Comparison of ENCODE assay signal across 13 mouse cellular contexts in the genomic region with DNA sequence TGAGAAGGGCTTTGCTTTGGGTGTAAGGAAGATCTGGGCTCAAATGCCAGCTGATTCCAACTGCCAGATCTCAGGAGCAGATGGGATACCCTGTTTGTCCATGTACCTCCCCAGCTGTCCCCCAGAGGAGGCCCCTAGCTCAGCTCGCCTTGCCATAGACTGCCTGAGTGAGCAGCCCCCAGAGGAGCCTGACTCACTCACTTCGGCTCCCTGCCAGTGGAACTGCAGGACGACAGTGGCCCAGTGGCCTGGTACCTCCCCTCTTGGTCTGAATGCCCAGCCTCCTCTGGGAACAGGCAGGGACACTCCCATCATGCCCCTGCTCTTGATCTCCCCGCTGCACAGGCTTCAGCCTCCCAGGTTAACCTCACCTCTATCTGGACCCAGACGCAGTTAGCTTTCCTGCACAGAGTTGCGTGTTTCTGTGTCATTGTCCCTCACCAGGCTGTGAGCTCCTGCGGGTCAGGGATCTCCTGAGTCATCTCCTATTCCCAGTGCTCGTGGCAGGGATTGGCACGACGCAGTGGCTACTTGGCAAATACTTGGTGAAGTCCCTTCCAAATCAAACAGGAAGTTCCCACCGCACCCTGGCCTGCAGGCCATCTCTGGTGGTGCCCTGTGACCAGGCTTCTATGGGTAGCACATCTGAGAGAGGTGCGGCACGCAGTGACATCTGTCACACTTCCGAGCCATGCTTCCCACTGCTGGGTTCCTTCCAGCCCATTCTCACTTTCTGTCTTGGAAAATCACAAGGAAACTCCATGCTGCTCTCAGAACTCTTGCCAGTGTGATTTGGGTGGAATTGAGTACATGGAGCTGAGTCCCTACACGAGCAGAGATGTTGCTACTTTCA. TPM values are rescaled to one million over a fixed set of nuclear protein-coding genes. Genes with fewer than 3 reads are reported as not detected.
DNase-seq lines count a peak whose midpoint lies in the region; ATAC-seq and TF ChIP-seq lines count a peak whose summit lies in the region.
"Had no signal": no experiment of that assay in that cellular context is flagged by ENCODE, and none has a peak within 500 bp of the region (broad histone marks: within the 10 kb centered on the region; RNA-seq: fewer than 3 reads in every experiment).

No protein-coding gene starts in this region.

- no peak for TF ChIP-seq EP300 in liver, postnatal 0 days (IDR thresholded peaks at IDR 0.05; ENCODE audit: low read depth)

- no peak overlapping the region for H3K4me3 ChIP-seq in hindbrain, postnatal 0 days (ENCODE audit: low read length)
- no peak overlapping the region for H3K4me3 ChIP-seq in liver, postnatal 0 days (ENCODE audit: low read depth, low read length)
- H3K4me3 ChIP-seq: limb, embryonic 15.5 days; neural tube, embryonic 12.5 days had no signal

- no peak for TF ChIP-seq CTCF in hindbrain, postnatal 0 days (IDR thresholded peaks at IDR 0.05; ENCODE audit: low read depth)
- TF ChIP-seq CTCF in liver, postnatal 0 days (IDR thresholded peaks at IDR 0.05; ENCODE audit: low read depth): no peak

- no peak overlapping the region for H3K9ac ChIP-seq in hindbrain, postnatal 0 days (replicated peaks; ENCODE audit: low read length)
- H3K9ac ChIP-seq in liver, postnatal 0 days (replicated peaks): no peak overlapping the region
- H3K9ac ChIP-seq: limb, embryonic 15.5 days; neural tube, embryonic 12.5 days had no signal

- no peaks in the 10 kb centered on the region for H3K9me3 ChIP-seq in hindbrain, postnatal 0 days (ENCODE audit: low read length)
- H3K9me3 ChIP-seq in liver, postnatal 0 days (ENCODE audit: low read length): no peaks in the 10 kb centered on the region
- H3K9me3 ChIP-seq: limb, embryonic 15.5 days; neural tube, embryonic 12.5 days had no signal

- no peaks in the 10 kb centered on the region for H3K27me3 ChIP-seq in hindbrain, postnatal 0 days (ENCODE audit: insufficient read depth, low read length)
- no peaks in the 10 kb centered on the region for H3K27me3 ChIP-seq in liver, postnatal 0 days (ENCODE audit: insufficient read depth, low read length)
- H3K27me3 ChIP-seq: limb, embryonic 15.5 days; neural tube, embryonic 12.5 days had no signal

- H3K27ac ChIP-seq in hindbrain, postnatal 0 days: no peak overlapping the region; the same call in 1 of the 2 replicates
- H3K27ac ChIP-seq in liver, postnatal 0 days (ENCODE audit: low read depth): no peak overlapping the region
- H3K27ac ChIP-seq: limb, embryonic 15.5 days; neural tube, embryonic 12.5 days had no signal

- peaks cover 20% of the 10 kb centered on the region for H3K4me1 ChIP-seq in hindbrain, postnatal 0 days (ENCODE audit: insufficient read depth, low read length)
- H3K4me1 ChIP-seq in liver, postnatal 0 days (ENCODE audit: insufficient read depth): no peaks in the 10 kb centered on the region
- H3K4me1 ChIP-seq: limb, embryonic 15.5 days had no signal

- peak; percentile 23; the same call in 1 of the 2 replicates for ATAC-seq in cerebellum, adult (ENCODE audit: insufficient number of reproducible peaks, low FRiP score, low TSS enrichment)
- peak; percentile 56 for ATAC-seq in hindbrain, postnatal 0 days
- ATAC-seq in liver, postnatal 0 days: no peak
- ATAC-seq: intestine, embryonic 16.5 days had no signal

- 46% methylated on average over 15 of the region's 15 CpGs for WGBS in hindbrain, postnatal 0 days
- 62% methylated on average over 15 of the region's 15 CpGs for WGBS in liver, postnatal 0 days (ENCODE audit: insufficient replicate concordance)

- DNase-seq in left cerebral cortex, adult 18-20 months (ENCODE audit: low spot score in 2 of 2): peak; percentile 49 to 70
- DNase-seq in left cerebral cortex, adult 11 months (ENCODE audit: low spot score): no peak
- DNase-seq in adipocyte (ENCODE audit: low spot score): peak; percentile 19
- peak; percentile 76 for DNase-seq in hindbrain, postnatal 0 days (ENCODE audit: low spot score)
- DNase-seq in liver, postnatal 0 days: no peak
- no peak for DNase-seq in ovary, adult 18-20 months (ENCODE audit: low spot score)
- no peak for DNase-seq in urinary bladder, postnatal 14 days (ENCODE audit: low spot score)
- DNase-seq: lung, postnatal 4 days had no signal

- no peak overlapping the region for H3K4me2 ChIP-seq in hindbrain, postnatal 0 days (ENCODE audit: low read depth, low read length)
- no peak overlapping the region for H3K4me2 ChIP-seq in liver, postnatal 0 days (ENCODE audit: low read depth, low read length)
- H3K4me2 ChIP-seq: limb, embryonic 15.5 days; neural tube, embryonic 12.5 days had no signal

- H3K36me3 ChIP-seq in hindbrain, postnatal 0 days (ENCODE audit: insufficient read depth, low read length): no peaks in the 10 kb centered on the region
- no peaks in the 10 kb centered on the region for H3K36me3 ChIP-seq in liver, postnatal 0 days (replicated peaks; ENCODE audit: insufficient read depth, low read length)
- H3K36me3 ChIP-seq: limb, embryonic 15.5 days; neural tube, embryonic 12.5 days had no signal

RNA-seq across cellular contexts. Expression of a gene that starts 40.8 kb away (rescaled TPM):
- 10 to 100 TPM; 51.4 to 54.6 TPM for total RNA-seq in left cerebral cortex, adult 18-20 months (2021)
- 22.5 and 24.4 TPM in 2 replicates for total RNA-seq in hindbrain, postnatal 0 days (2014; rRNA removed)
- polyA plus RNA-seq in hindbrain, postnatal 0 days (2015; fragmentation: Nextera tagmentation; extraction: Ambion mirVana): 19.8 and 21.6 TPM in 2 replicates
- polyA plus RNA-seq in liver, postnatal 0 days (2015; fragmentation: Nextera tagmentation; extraction: Ambion mirVana): not detected in 2 replicates
- polyA plus RNA-seq: thymus, postnatal 0 days had no signal

Comparison
In these comparisons a context has a peak if more than half of its experiments do, and no peak if none do; other contexts are left out.
1. DNase-seq: peak in left cerebral cortex, adult 18-20 months (2 of 2), adipocyte (single experiment) and hindbrain, postnatal 0 days (single experiment); none in left cerebral cortex, adult 11 months (single experiment), liver, postnatal 0 days (single experiment), ovary, adult 18-20 months (single experiment) and urinary bladder, postnatal 14 days (single experiment).